Mouse (Mus musculus): ENCODE measurements around the gene Xrcc1. TPM values are rescaled to one million over a fixed set of nuclear protein-coding genes. Genes with fewer than 3 reads are reported as not detected.
"Not testable (repeated sequence)": the region's sequence is repeated elsewhere in the genome, so short reads cannot be mapped to it uniquely, and the experiment has no call there.

Xrcc1 gene
- 10 to 100 TPM; 37.6 to 41.3 TPM for total RNA-seq (2021)
- long read RNA-seq, experiment 1, transcript Xrcc1-201 (17 exons, 2,155 nt), result major isoform, 15 of 28 reads
- long read RNA-seq, experiment 1, partial matches to known transcripts, result 7 of 28 reads
- long read RNA-seq, experiment 1, other reads (novel, unspliced or antisense), result 5 of 28 reads
- long read RNA-seq, experiment 2, transcript Xrcc1-201 (17 exons, 2,155 nt), result major isoform, 19 of 27 reads
- long read RNA-seq, experiment 2, partial matches to known transcripts, result 1 of 27 reads
- long read RNA-seq, experiment 2, other reads (novel, unspliced or antisense), result 5 of 27 reads

DNA sequence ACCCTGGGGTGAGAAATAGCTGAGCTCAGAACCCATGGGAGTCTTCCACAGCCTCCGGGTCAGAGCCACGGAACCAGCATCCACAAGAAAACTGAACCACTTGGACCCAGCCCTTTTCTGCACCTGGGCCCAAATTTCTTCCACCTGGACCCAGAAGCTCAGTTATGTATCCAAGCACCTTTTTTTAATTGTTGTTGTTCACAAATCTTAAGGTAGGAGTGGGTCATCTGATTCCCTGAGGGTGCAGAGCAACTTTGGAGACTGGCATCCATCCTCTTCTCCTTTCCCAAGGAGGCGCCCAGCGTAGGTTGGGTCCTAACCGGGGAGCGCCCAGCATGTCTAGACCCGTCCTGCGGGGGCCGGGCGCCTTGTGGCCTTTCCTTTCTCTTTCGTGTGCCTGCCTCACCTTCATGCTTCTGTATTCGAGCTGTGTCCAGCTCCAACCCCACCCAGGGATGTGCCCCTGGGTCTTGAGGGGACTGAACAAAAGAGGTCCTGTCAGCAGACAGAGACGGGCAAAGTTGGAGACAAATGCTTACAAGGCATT lies at the start of gene Xrcc1, which contains the start of gene Pinlyp:
Gene Xrcc1, plus strand, starts transcription at position 222 of the 547 bp plus-strand sequence.
Gene Pinlyp, minus strand, starts transcription at position 51 of the 547 bp plus-strand sequence.
- DNase-seq, result no peak

DNA sequence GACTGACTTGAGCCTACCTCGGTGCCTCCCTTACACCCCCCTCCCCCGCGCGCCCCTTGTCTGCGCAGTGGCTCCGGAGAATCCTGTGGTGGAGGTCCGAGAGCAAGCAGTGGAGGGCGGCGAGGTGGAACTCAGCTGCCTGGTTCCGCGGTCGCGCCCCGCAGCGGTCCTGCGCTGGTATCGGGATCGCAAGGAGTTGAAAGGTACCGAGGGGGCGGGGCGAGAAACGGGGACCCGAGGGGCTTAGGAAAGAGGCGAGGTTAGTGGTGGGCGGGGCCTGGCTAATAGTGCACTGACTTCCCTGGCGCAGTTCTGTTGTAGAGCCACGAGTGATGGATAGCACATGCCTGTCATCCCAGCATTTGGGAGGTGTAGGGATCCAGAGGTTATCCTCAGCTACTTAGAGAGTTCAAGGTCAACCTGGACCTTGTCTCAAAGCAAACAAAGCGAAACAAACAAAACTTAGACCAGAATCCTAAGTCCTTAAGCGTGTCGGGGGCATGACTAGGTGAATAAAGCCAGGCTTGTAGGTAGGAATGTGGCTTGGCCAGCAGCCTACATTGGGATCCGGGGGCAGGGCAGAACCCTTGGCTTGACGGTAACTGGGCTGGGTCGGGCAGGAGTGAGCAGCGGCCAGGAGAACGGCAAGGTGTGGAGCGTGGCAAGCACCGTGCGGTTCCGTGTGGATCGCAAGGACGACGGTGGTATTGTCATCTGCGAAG lies 46.1 kb upstream of the Xrcc1 start:
- no peak for DNase-seq

DNA sequence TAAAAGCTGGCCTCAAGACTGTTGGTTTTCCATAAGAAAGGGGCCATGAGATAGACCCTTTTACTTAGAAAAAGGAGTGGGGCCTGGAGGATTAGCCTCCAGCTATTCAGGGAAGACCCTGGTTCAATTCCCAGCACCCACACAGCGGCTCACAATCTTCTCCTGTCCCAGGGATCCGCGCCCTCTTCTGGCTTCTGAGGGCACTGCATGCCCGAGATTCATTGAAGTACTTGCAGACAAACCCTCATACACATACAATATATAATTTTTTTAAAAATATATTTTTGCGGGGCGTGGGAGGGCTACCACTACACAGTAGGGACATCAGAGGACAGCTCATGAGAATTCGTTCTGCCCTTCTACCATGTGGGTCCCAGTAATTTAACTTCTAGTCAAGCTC lies 45.2 kb upstream of the Xrcc1 start:
- DNase-seq, result peak; percentile 34 to 42

DNA sequence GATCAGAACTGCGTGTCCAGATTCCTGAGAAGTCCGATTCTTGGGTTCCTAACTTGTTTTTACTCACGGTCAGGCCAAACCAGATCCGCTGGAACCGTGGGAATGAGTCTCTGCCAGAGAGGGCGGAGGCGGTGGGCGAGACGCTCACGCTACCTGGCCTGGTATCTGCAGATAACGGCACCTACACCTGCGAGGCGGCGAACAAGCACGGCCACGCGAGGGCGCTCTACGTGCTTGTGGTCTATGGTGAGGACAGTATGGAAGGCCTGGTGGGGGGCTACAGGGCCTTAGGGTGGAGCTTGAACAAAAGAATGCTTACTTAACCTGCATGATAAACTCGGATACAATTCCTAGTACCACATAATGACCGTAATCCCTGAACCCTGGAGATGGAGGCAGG lies 44.6 kb upstream of the Xrcc1 start:
- peak; percentile 15 to 51 for DNase-seq

DNA sequence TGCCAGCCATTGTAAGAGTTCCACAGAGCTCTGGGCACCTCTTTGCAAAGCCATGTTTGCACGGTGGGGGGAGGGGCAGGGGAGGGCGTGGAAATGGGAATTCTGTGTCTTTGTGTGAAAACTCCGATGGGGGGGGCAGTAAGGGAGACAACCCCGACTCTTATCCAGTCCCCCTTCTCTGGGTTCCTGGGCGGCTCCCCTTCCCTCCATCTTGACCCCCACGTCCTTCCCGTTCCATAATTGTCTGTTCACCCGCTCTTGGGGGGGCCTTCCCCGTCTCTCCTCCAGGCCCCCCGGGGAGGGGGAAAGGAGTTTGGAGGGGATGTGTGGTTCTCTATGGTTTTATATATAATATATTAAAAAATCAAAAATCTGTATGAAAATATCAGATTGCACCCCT lies 42.1 kb upstream of the Xrcc1 start:
- no peak for DNase-seq

DNA sequence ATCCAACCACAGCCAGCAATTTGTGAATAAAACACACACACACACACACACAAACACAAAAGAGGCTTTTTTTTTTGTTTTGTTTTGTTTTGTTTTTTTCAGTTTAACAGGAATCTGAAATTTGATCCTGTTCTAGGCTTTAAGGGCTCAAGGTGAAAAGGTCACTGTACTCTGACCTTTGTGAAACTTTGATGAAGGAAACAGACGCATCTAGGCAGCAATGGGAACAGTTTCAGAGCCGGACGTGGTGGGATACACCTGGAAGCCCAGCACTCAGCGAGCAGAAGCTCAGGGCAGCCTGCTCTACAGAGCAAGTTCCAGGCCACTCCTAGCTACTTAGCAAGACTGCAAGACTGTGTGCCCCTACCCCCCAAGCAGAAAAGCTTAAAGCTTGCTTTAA lies 41.2 kb upstream of the Xrcc1 start:
- DNase-seq, result no peak

DNA sequence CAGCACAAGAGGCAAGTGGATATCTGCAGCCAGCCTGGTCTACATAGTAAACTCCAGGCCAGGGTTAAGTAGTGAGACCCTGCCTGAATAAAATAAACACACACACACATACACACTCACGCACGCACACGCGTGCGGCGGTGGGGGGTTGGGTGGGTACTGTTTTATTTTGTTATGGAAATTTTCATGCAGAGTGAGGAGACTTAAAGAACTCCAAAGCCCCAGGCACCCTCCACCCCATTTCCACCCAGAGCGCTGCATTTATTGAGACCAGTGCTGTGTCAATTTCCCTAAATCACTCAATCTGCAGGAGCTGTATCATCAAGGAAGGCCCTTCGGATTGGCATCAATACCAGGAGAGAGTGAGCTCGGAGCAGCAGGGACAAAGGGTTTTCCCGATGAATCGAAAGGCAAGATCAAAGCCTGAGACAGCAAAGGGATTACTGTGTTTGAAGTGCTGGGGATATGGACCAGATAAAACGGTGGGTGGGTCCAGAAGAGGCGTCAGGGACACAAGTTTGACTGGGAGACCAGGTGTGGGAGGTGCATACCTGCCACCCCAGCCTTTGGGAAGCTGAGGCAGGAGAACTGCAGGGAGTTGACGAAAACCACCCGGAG lies 40.5 kb upstream of the Xrcc1 start:
- no peak for DNase-seq

DNA sequence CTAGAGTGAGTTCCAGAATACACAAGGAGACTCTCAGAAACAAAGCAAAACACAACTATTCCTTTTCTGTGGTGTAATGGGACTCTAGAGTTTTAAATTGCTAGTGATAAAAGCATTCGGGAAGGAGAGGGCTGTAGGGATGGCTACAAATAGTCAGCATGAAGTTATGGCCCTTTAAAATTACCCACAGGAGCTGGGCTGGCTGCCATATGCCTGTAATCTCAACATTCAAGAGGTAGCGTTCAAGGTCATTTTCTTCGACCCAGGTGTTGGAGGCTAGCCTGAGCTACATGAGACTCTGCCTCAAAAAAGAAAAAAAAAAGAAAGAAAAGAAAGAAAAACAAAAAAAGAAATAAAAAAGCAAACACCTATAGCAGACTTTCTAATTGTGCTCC lies 40.0 kb upstream of the Xrcc1 start:
- DNase-seq, result no peak

DNA sequence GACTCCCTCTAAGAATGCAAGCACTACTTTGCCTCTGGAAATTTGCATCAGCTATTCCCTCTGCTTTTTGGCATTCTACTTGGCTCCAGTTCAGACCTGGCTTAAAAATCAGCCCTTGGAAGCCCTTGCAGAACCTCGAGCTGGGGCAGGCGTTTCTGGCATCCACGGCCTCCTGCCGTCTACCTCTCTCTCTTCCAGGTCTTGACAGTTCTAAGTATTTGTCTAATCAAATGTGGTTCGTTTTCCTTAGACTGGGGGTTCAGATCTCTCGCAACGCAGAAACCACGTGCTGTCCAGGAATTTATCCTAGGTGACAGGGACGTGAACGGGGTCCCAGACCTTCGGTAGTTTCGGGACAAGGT lies 39.6 kb upstream of the Xrcc1 start:
- peak; percentile 36 to 65 for DNase-seq

DNA sequence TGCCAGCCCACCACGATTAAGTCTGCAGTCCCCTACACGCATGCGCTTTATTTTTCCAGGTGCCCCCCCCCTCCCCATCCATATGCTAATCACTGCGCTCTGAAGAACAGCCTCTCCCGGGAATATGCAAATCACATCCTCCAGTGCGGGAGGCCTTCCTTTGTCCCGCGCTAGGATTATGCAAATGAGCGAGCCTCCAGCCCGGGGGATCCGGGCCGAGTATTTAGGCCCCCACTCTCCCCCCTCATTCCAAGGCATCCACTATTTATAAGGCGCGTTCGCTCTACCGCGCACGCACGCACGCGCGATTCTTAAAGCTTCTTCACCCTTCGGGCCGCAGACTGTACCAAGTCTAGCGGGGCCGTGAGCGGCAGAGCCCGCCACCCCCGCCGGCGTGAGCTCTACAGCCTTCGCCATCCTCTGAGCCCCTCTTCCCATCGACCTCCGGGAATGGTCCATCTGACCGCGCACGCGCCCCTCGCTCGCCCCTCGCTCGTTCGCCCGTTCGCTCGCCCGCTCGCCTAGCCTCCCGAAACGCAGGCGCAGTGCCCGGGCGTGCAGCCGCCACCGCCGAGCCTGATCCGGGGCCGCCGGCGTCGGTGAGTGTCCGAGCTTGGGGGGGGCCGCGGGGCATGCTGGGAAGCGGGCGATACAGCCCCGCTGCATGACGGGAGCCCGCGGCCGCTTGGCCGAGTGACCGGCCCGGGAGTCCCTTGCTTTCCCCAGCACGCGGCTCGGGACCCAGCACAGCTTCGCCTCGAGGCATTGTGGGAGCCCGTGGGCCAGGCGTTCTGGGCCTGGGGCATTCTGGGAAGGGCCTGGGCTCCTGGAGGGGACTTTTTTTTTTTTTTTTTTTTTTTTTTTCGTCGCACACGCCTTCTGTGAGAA lies 39.0 kb upstream of the Xrcc1 start, which contains the start of gene Zfp428:
Gene Zfp428, plus strand, starts transcription at position 169 of the 888 bp plus-strand sequence.
- DNase-seq, result peak; percentile 87 to 94

DNA sequence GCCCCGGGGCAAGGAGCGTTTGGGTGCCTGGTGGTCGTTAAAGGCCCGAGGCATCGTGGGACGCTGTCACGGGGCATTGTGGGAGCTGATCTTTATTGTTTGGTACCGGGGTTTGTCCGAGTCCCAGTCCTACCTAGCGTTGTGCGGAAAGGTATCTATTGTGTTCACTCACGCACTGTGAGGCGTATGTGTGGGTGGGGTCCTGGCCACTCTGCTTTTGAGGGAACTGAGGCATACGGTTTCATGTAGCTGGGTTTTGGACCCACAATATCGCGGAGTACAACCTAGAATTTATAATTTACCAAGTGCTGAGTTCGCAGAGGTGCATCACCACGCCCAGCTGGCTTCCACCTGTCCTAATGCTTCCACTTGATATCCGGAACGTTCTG lies 38.4 kb upstream of the Xrcc1 start:
- no peak for DNase-seq

DNA sequence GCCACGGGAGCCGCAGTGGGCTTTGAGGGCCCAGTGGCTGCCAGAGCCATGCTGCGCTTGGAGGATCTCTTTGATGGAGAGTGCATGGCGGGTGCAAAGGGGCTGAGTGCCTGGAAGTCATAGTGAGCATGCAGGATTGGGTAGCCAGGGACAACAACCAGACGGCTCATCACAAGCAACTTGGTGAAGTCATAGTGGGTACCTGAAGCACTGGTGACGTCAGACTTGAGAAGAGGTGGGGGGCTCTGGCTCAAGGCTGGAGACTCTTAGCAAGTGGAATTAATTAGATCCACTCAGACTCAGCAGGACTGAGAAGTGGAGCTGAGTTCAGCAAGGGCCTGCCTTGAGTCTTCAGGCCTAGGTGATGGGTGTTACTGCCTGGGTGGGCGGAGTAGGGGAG lies 33.7 kb upstream of the Xrcc1 start, which contains the start of gene AC161166.1:
Gene AC161166.1, minus strand, starts transcription at position 101 of the 400 bp plus-strand sequence.
- DNase-seq, result no peak

DNA sequence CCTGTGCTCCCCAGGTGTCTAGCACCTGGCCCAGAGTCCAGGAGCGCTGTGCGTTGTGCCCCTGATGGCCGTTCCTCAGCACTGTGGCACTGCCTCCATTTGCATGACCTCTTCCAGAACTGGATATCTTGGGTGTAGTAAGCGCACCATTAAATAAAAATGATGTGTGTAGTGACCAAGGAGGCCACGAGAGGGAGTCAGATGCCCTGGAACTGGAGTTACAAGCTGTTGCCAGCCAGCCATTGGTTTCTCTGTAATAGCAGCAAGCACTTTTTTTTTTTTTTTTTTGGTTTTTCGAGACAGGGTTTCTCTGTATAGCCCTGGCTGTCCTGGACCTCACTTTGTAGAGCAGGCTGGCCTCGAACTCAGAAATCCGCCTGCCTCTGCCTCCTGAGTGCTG lies 29.8 kb upstream of the Xrcc1 start:
- peak; percentile 28 to 43 for DNase-seq

DNA sequence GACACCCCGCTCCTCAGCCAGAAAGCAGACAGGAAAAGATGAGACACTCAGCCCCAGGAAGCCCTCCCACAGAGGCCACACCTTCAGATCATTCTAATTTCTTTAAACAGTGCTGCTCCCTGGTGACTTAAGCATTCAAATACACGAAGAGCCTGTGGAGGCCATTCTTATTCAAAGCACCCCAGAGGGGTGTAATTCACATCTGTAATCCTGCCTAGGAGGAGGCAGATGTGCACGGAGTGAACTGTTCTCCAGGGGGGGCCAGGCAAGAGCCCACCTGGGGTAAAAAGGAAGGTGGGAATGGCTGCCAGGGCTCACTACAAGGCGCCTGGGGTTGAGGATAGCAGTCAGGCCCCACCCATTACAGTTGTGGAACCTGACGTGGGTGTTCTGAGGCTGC lies 29.0 kb upstream of the Xrcc1 start:
- DNase-seq, result no peak

DNA sequence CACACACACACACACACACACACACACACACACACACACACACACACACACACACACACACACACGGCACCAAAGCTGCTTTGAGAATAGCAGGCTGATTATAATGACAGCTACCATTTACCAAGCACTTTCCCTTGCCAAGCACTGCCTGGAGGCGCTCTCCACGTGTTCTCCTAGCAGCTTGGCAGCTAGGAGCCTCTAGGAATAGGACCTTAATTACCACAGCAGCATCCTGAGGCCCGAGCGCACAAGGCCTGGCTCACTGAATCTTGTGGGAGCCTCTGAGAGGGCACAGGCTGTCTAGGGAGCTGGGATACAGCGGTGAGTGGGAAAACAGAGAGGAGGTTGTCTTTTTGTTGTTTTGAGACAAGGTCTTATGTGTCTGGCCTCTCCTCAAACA lies 28.4 kb upstream of the Xrcc1 start:
- DNase-seq, result no peak

DNA sequence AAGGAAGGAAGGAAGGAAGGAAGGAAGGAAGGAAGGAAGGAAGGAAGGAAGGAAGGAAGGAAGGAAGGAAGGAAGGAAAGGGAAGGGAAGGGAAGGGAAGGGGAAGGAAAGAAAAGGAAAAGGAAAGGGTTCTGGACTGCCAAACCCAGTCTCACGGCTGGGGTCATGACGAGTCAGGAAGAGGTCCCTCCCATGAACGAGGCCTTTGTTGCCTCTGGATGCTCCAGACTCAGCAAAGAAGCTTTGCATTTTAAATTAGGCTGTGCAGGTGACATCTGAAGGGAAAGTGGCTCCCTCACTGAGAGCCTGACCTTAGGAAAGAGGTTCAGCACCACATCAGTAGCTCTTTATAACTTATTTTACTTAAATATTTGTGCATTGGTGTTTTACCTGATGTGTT lies 27.0 kb upstream of the Xrcc1 start:
- DNase-seq, result no peak

DNA sequence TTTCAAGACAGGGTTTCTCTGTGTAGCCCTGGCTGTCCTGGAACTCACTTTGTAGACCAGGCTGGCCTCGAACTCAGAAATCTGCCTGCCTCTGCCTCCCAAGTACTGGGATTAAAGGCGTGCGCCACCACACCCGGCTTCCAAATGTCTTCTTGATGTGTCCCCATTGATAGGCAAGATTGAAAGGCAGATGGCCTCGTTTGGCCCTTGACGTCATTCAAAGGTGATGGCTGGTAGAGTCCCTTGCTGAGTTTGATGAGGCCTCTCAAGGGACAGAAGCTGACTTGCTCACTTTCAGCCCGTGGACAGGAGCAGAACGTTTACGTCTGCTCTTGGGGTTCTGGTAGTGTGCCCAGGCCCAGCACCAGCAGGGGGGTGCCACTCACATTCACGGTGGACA lies 26.0 kb upstream of the Xrcc1 start:
- not testable (repeated sequence) for DNase-seq

DNA sequence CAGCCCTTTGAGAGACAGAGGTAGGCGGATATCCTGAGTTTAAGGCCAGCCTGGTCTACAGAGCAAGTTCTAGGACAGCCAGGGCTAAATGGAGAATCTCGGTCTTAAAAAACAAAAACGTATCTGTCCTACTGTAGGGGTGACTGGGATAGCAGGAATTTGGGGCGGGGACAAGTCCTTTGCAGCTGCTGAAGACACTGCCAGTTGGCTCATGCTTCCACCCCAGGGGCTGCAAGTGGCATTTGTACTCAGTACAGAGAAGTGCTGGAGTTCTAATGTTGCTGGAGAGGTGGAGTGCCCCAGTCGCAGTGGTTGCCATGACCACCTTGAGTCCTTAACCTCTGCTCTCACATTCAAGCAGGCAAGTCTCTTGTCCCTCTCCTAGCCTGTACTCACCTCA lies 23.3 kb upstream of the Xrcc1 start:
- DNase-seq, result no peak

DNA sequence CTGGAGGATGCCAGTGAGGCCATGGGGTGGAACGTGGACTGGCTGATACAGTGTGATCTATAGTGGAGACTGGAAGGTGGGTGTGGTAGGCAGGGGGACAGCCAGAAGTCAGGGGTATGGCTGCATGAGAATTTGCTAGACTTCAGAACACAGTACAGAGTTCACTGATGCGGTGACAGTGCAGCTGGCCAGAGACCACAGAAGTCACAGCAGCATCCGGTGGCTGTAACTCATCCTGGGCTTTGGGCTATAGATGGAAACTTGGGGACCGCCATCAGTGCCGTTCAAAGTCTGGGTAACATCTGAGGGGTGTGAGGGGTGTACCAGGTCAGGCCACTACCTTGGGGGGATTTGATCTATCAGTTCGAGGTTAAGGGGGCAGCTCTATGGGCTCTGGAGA lies 22.4 kb upstream of the Xrcc1 start:
- no peak for DNase-seq

DNA sequence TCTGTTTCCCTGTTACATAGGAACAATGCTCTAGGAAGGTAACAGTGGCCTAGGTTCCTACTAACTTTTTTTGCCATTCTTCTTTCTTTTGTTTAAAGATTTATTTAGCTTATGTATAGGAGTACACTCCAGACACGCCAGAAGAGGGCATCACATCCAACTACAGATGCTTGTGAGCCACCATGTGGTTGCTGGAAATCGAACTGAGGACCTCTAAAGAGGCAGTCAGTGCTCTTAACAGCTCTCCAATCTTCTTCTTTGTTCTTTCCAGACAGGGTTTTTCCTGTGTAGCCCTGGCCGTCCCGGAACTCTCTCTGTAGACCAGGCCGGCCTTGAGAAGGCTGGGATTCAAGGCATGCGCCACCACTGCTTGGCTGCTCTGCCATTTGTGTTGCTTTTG lies 21.1 kb upstream of the Xrcc1 start:
- no peak for DNase-seq

DNA sequence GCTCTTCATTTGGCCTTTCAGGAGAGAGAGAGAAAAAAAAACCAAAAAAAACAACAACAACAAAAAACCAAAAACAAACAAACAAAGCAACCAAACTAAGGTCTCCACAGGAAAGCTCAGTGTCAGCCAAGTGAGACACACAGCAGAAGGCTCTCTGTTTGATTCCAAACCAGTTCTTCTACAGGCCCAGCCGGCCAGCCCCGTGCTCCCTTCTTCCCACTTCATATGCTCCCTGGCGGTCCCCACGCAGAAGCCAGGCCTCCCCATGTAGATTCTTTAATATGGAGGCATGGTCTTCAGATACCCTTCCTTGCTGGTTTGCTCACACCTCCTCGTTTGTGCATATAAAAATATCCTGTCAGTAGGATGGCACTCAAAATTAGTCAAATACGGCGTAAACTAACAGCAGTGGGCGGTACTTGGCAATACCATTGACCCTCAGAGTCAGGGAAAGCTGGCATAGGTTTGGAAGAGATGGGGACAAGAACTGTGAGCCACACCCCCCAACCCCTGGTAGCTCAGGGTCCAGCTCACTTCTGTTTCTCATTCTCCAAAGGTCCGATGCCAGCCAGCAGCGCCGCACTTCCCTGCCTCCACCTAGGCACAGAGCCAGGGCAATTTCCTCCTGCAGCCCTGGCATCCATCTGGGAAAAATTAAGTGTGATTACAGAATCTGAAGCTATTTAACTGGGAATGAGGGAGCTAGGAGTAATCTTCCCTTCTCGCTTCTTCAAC lies 20.2 kb upstream of the Xrcc1 start:
- DNase-seq, result no peak

Measured in adrenal gland, postnatal 36 days (tissue).